Mouse (Mus musculus) hindbrain, embryonic 16.5 days (tissue): ENCODE results near the gene Matn4. TPM values are rescaled to one million over a fixed set of nuclear protein-coding genes. Genes with fewer than 3 reads are reported as not detected.
A peak's percentile ranks its signal among the peaks of the same experiment; 100 is the strongest.

Experiments used
- ATAC-seq: fragments of 200-750 bp; cut with Nextera tagmentation; 2 replicates; pipeline ENCODE4 v1.8.0; 2017; ENCODE audit warnings: moderate TSS enrichment, moderate library complexity
- H3K27ac ChIP-seq: fragments of 300-500 bp; sonication (generic); 2 replicates; pipeline ENCODE4 v1.5.1; 2014; ENCODE audit warnings: low read depth, mild to moderate bottlenecking, control low read depth, low read length, moderate library complexity
- H3K27me3 ChIP-seq: fragments of 300-500 bp; sonication (generic); replicated peaks from 2 replicates; pipeline ENCODE4 v1.6.1; 2014; ENCODE audit warnings: low read length; ENCODE audit not compliant: control insufficient read depth, insufficient read depth
- H3K36me3 ChIP-seq: fragments of 300-500 bp; sonication (generic); 2 replicates; pipeline ENCODE4 v1.6.1; 2014; ENCODE audit warnings: mild to moderate bottlenecking, low read length, moderate library complexity, mixed read lengths; ENCODE audit not compliant: control insufficient read depth, insufficient read depth
- H3K4me1 ChIP-seq: fragments of 300-500 bp; sonication (generic); 2 replicates; pipeline ENCODE4 v1.6.1; 2014; ENCODE audit warnings: low read depth, low read length; ENCODE audit not compliant: control insufficient read depth, insufficient read depth
- H3K4me2 ChIP-seq: fragments of 300-500 bp; sonication (generic); 2 replicates; pipeline ENCODE4 v1.6.1; 2014; ENCODE audit warnings: mild to moderate bottlenecking, low read length, control low read depth, moderate library complexity
- H3K4me3 ChIP-seq: fragments of 300-500 bp; sonication (generic); 2 replicates; pipeline ENCODE4 v1.5.1; 2014; ENCODE audit warnings: mild to moderate bottlenecking, low read length, control low read depth, moderate library complexity
- H3K9ac ChIP-seq: fragments of 300-500 bp; sonication (generic); 2 replicates; pipeline ENCODE4 v1.6.1; 2014; ENCODE audit warnings: low read depth, mild to moderate bottlenecking, control low read depth, low read length, moderate library complexity
- H3K9me3 ChIP-seq: fragments of 300-500 bp; sonication (generic); 2 replicates; pipeline ENCODE4 v1.6.1; 2014; ENCODE audit warnings: mild to moderate bottlenecking, low read length, moderate library complexity; ENCODE audit not compliant: control insufficient read depth
- WGBS: fragments of 180-500 bp; shearing (Covaris S2); extraction: QIAGEN DNeasy Blood & Tissue Kit; methylation state at CpG from one replicate; pipeline ENCODE4 v1.1.7; 2014; 5-methylcytosine and 5-hydroxymethylcytosine counted together
- polyA plus RNA-seq: library from polyadenylated mRNA; unstranded; fragments of >200 nt; fragmentation: Nextera tagmentation; extraction: Ambion mirVana; gene quantifications from 2 replicates; pipeline ENCODE4 v1.2.1, GENCODE M21; 2015

Gene Matn4
- polyA plus RNA-seq, 1 experiment from 2014 or later, result 3.8 TPM

GRCm38 (mm10) chr2:164445399-164446085, 40.6 kb upstream of the Matn4 start:
- peaks cover 13% of the 10 kb centered on the region for H3K27me3 ChIP-seq
- no peak overlapping the region for H3K4me2 ChIP-seq
- 82% methylated on average over 3 of the region's 3 CpGs for WGBS
- peaks cover 21% of the 10 kb centered on the region for H3K4me1 ChIP-seq
- no peak overlapping the region for H3K27ac ChIP-seq
- H3K4me3 ChIP-seq, result no peak overlapping the region
- no peaks in the 10 kb centered on the region for H3K9me3 ChIP-seq
- H3K36me3 ChIP-seq, result no peaks in the 10 kb centered on the region
- H3K9ac ChIP-seq, result no peak overlapping the region
- no peak for ATAC-seq

GRCm38 (mm10) chr2:164444701-164445100, 39.7 kb upstream of the Matn4 start:
- Histone ChIP-seq H3K27ac (no peak overlapping the region), H3K4me3 (no peak overlapping the region), H3K9ac (no peak overlapping the region), H3K4me2 (no peak overlapping the region), H3K9me3 (no peaks in the 10 kb centered on the region), H3K36me3 (no peaks in the 10 kb centered on the region), H3K4me1 (peaks cover 21% of the 10 kb centered on the region), H3K27me3 (peaks cover 13% of the 10 kb centered on the region)
- WGBS, result 80% methylated on average over 2 of the region's 2 CpGs
- ATAC-seq, result no peak

- H3K9me3 ChIP-seq, result no peaks in the 10 kb centered on the region
- 0 out of 2 replicates have a peak, but pooled peaks have one; percentile 6 for ATAC-seq
- H3K9ac ChIP-seq, result peak within 1 kb of the TSS; percentile 68
- peaks cover 13% of the 10 kb centered on the region for H3K27me3 ChIP-seq
- peak within 1 kb of the TSS; percentile 55 for H3K4me3 ChIP-seq
- WGBS, result 6% methylated on average over 18 of the region's 18 CpGs
- H3K36me3 ChIP-seq, result no peaks in the 10 kb centered on the region
- peak within 1 kb of the TSS; percentile 95 for H3K4me2 ChIP-seq
- no peak within 1 kb of the TSS; the same call in 1 of the 2 replicates for H3K27ac ChIP-seq
- H3K4me1 ChIP-seq, result peaks cover 21% of the 10 kb centered on the region
Observed at GRCm38 (mm10) chr2:164443460-164444000, 38.6 kb upstream of the Matn4 start, which contains the start of gene Sdc4. Sdc4 (minus strand) TSS chr2:164443887.

- peak overlapping the region; percentile 68 for H3K9ac ChIP-seq
- H3K4me1 ChIP-seq, result peaks cover 21% of the 10 kb centered on the region
- no peak overlapping the region; the same call in 1 of the 2 replicates for H3K27ac ChIP-seq
- WGBS, result 0% methylated on average over 20 of the region's 26 CpGs
- H3K27me3 ChIP-seq, result peaks cover 13% of the 10 kb centered on the region
- H3K9me3 ChIP-seq, result no peaks in the 10 kb centered on the region
- peak overlapping the region; percentile 55 for H3K4me3 ChIP-seq
- no peaks in the 10 kb centered on the region for H3K36me3 ChIP-seq
- ATAC-seq, result peak; percentile 92
- H3K4me2 ChIP-seq, result peak overlapping the region; percentile 95
Observed at GRCm38 (mm10) chr2:164443051-164443437, 38.1 kb upstream of the Matn4 start.

GRCm38 (mm10) chr2:164442315-164443050, 37.5 kb upstream of the Matn4 start:
- H3K36me3 ChIP-seq, result no peaks in the 10 kb centered on the region
- no peaks in the 10 kb centered on the region for H3K9me3 ChIP-seq
- peaks cover 13% of the 10 kb centered on the region for H3K27me3 ChIP-seq
- no peak overlapping the region; the same call in 1 of the 2 replicates for H3K27ac ChIP-seq
- WGBS, result 3% methylated on average over 29 of the region's 29 CpGs
- H3K4me2 ChIP-seq, result peak overlapping the region; percentile 95
- peak; percentile 41 for ATAC-seq
- H3K9ac ChIP-seq, result peak overlapping the region; percentile 68
- H3K4me3 ChIP-seq, result peak overlapping the region; percentile 55
- peaks cover 21% of the 10 kb centered on the region for H3K4me1 ChIP-seq

GRCm38 (mm10) chr2:164441731-164442130, 36.8 kb upstream of the Matn4 start:
- H3K27me3 ChIP-seq, result peaks cover 13% of the 10 kb centered on the region
- no peaks in the 10 kb centered on the region for H3K9me3 ChIP-seq
- WGBS, result 29% methylated on average over 7 of the region's 7 CpGs
- peak overlapping the region; percentile 95 for H3K4me2 ChIP-seq
- no peaks in the 10 kb centered on the region for H3K36me3 ChIP-seq
- peak overlapping the region; percentile 27; the same call in 1 of the 2 replicates for H3K9ac ChIP-seq
- ATAC-seq, result no peak
- no peak overlapping the region; the same call in 1 of the 2 replicates for H3K4me3 ChIP-seq
- H3K4me1 ChIP-seq, result peaks cover 21% of the 10 kb centered on the region
- H3K27ac ChIP-seq, result no peak overlapping the region

- Histone ChIP-seq H3K4me2 (peak overlapping the region; percentile 28; the same call in 1 of the 2 replicates), H3K4me1 (peaks cover 21% of the 10 kb centered on the region), H3K4me3 (no peak overlapping the region), H3K9me3 (no peaks in the 10 kb centered on the region), H3K9ac (no peak overlapping the region), H3K27me3 (peaks cover 13% of the 10 kb centered on the region), H3K36me3 (no peaks in the 10 kb centered on the region), H3K27ac (no peak overlapping the region)
- ATAC-seq, result no peak
- WGBS, result 34% methylated on average over 8 of the region's 8 CpGs
Observed at GRCm38 (mm10) chr2:164441155-164441554, 36.2 kb upstream of the Matn4 start.

GRCm38 (mm10) chr2:164440314-164440713, 35.4 kb upstream of the Matn4 start:
- Histone ChIP-seq H3K36me3 (no peaks in the 10 kb centered on the region), H3K9ac (no peak overlapping the region), H3K4me1 (peaks cover 21% of the 10 kb centered on the region), H3K27ac (no peak overlapping the region), H3K4me2 (no peak overlapping the region), H3K27me3 (peaks cover 13% of the 10 kb centered on the region), H3K9me3 (no peaks in the 10 kb centered on the region), H3K4me3 (no peak overlapping the region)
- ATAC-seq, result no peak
- WGBS, result 83% methylated on average over 5 of the region's 5 CpGs

GRCm38 (mm10) chr2:164439001-164439421, 34.1 kb upstream of the Matn4 start:
- no peak for ATAC-seq
- WGBS, result 73% methylated on average over 3 of the region's 3 CpGs
- no peak overlapping the region for H3K27ac ChIP-seq
- no peak overlapping the region for H3K4me3 ChIP-seq
- H3K9ac ChIP-seq, result no peak overlapping the region
- H3K36me3 ChIP-seq, result no peaks in the 10 kb centered on the region
- H3K4me2 ChIP-seq, result no peak overlapping the region
- peaks cover 21% of the 10 kb centered on the region for H3K4me1 ChIP-seq
- no peaks in the 10 kb centered on the region for H3K9me3 ChIP-seq
- H3K27me3 ChIP-seq, result peaks cover 13% of the 10 kb centered on the region
